Mouse (Mus musculus): Measurements from ENCODE around the gene Smg9. TPM values are rescaled to one million over a fixed set of nuclear protein-coding genes. Genes with fewer than 3 reads are reported as not detected.

Smg9 gene
- total and polyA plus RNA-seq, 3 experiments: 54.6 to 95.3 TPM; not detected in 1

DNA sequence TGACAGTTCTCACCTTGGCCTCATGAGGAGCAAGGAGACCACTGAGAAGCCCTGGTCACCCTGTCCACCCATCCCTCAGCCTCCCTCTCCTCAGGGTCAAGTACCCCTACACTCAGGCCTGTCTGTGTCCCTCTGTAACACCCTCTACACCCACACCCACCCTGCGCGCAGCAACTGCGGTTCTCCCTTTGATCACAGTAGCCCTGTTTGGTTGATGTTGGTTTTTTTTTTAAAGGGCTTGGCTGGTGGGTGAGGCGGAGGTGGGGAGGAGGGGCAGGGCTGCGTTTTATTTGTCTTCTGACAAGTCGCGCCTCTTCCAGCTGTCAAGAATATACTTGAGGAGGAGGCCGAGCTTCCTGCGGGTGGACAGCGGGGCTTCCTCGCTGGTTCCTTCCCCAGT is 32.3 kb downstream of the Smg9 start:
- no peaks in the 10 kb centered on the region for H3K27me3 ChIP-seq (ENCODE audit: control insufficient read depth in 1 of 2, insufficient read depth in 2 of 2, low read length in 2 of 2)

DNA sequence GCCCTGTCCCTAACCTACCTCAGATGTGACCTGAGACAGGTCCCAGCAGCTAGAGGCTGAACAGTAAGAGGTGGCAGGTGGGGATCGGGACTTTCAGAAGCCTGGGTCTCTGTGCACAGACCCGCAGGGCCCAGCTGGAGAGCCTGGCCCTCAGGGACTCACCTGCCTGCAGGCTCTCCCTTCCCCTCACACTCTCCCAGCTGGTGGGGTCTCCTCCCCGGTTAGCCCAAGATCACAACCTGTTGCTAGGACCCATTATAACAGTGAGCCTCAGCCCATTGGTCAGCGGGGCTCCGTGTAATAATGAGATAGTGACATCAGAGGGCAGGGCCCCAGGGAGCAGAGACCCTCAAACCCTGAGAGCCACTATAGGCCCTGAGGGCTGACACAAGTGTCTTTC is 35.9 kb downstream of the Smg9 start:
- no peak overlapping the region for H3K27ac ChIP-seq (ENCODE audit: control insufficient read depth, low read depth, low read length)
- H3K36me3 ChIP-seq (ENCODE audit: control insufficient read depth in 1 of 2, insufficient read depth in 2 of 2, low read length in 2 of 2): peaks cover 0 to 6% of the 10 kb centered on the region in 2 experiments; a peak in 2 of 4 replicates
- DNase-seq (ENCODE audit: low read depth, low spot score): no peak
- no peaks in the 10 kb centered on the region for H3K27me3 ChIP-seq (ENCODE audit: control insufficient read depth in 1 of 2, insufficient read depth in 2 of 2, low read length in 2 of 2)
- TF ChIP-seq USF2 (IDR thresholded peaks at IDR 0.05; ENCODE audit: borderline replicate concordance in 1 of 2, insufficient read depth in 1 of 2, low read depth in 1 of 2, low read length in 2 of 2) (no peak), ETS1 (IDR thresholded peaks at IDR 0.05; ENCODE audit: low read depth, low read length) (no peak), E2F4 (IDR thresholded peaks at IDR 0.05; ENCODE audit: borderline replicate concordance, low read depth, low read length) (no peak), ZKSCAN1 (IDR thresholded peaks at IDR 0.05; ENCODE audit: low read depth, low read length) (no peak), MXI1 (IDR thresholded peaks at IDR 0.05; ENCODE audit: low read depth, low read length) (no peak), ZMIZ1 (IDR thresholded peaks at IDR 0.05; ENCODE audit: low read depth, low read length) (no peak)
- H3K4me1 ChIP-seq (ENCODE audit: control insufficient read depth in 1 of 2, insufficient read depth in 2 of 2, low read length in 2 of 2): peaks cover 0 to 5% of the 10 kb centered on the region in 2 experiments; a peak in 3 of 4 replicates
- H3K9me3 ChIP-seq (replicated peaks; ENCODE audit: insufficient read depth, low read length): no peaks in the 10 kb centered on the region
- H3K79me2 ChIP-seq (ENCODE audit: control insufficient read depth, insufficient read depth, low read length, poor library complexity): no peaks in the 10 kb centered on the region
- H3K9ac ChIP-seq (ENCODE audit: control insufficient read depth, low read depth, low read length, poor library complexity, severe bottlenecking): no peak overlapping the region
- no peak overlapping the region for H3K4me3 ChIP-seq (ENCODE audit: control insufficient read depth in 1 of 2, insufficient read depth in 1 of 2, low read depth in 2 of 2, low read length in 2 of 2)

More for the DNA sequence above, 32.3 kb downstream of the Smg9 start:
- Histone ChIP-seq H3K79me2 (ENCODE audit: control insufficient read depth, insufficient read depth, low read length, poor library complexity) (no peaks in the 10 kb centered on the region), H3K9me3 (replicated peaks; ENCODE audit: insufficient read depth, low read length) (no peaks in the 10 kb centered on the region), H3K27ac (ENCODE audit: control insufficient read depth, low read depth, low read length) (no peak overlapping the region), H3K36me3 (ENCODE audit: control insufficient read depth in 1 of 2, insufficient read depth in 2 of 2, low read length in 2 of 2) (no peaks in the 10 kb centered on the region), H3K4me3 (ENCODE audit: control insufficient read depth in 1 of 2, insufficient read depth in 1 of 2, low read depth in 2 of 2, low read length in 2 of 2) (no peak overlapping the region), H3K9ac (ENCODE audit: control insufficient read depth, low read depth, low read length, poor library complexity, severe bottlenecking) (no peak overlapping the region), H3K4me1 (ENCODE audit: control insufficient read depth in 1 of 2, insufficient read depth in 2 of 2, low read length in 2 of 2) (no peaks in the 10 kb centered on the region)
- no peak for DNase-seq (ENCODE audit: low read depth, low spot score)
- TF ChIP-seq POLR2AphosphoS2 (IDR thresholded peaks at IDR 0.05; ENCODE audit: low read length) (no peak), ZKSCAN1 (IDR thresholded peaks at IDR 0.05; ENCODE audit: low read depth, low read length) (no peak), NRF1 (IDR thresholded peaks at IDR 0.05; ENCODE audit: insufficient read depth, low read depth, low read length, poor library complexity, severe bottlenecking) (no peak), BHLHE40 (IDR thresholded peaks at IDR 0.05; ENCODE audit: borderline replicate concordance, low read depth, low read length) (no peak), TBP (IDR thresholded peaks at IDR 0.05; ENCODE audit: low read depth, low read length) (no peak), ZC3H11A (IDR thresholded peaks at IDR 0.05; ENCODE audit: low read depth, low read length) (no peak), SMC3 (IDR thresholded peaks at IDR 0.05; ENCODE audit: low read depth, low read length) (no peak), KAT2A (conservative IDR thresholded peaks at IDR 0.05; ENCODE audit: low read depth, low read length) (no peak), UBTF (IDR thresholded peaks at IDR 0.05; ENCODE audit: borderline replicate concordance, insufficient read depth, low read depth, low read length) (no peak), SIN3A (IDR thresholded peaks at IDR 0.05; ENCODE audit: low read length) (no peak), MAX (IDR thresholded peaks at IDR 0.05; ENCODE audit: low read length) (no peak), MYC (IDR thresholded peaks at IDR 0.05; ENCODE audit: low read depth, low read length) (no peak), MAZ (IDR thresholded peaks at IDR 0.05; ENCODE audit: low read depth, low read length) (no peak), HCFC1 (IDR thresholded peaks at IDR 0.05; ENCODE audit: low read depth, low read length) (no peak), POLR2A (IDR thresholded peaks at IDR 0.05; ENCODE audit: control insufficient read depth in 1 of 2, insufficient read depth in 1 of 2, low read depth in 1 of 2, low read length in 2 of 2, poor library complexity in 1 of 2) (no peak), GATA1 (IDR thresholded peaks at IDR 0.05; ENCODE audit: low read depth, low read length) (no peak)
